Mouse (Mus musculus) limb, embryonic 11.5 days (tissue): ENCODE results near the gene Pfkfb3. TPM values are rescaled to one million over a fixed set of nuclear protein-coding genes. Genes with fewer than 3 reads are reported as not detected.

Experiments used
- ATAC-seq: fragments of 200-750 bp; cut with Nextera tagmentation; 2 replicates; pipeline ENCODE4 v1.8.0; 2017; ENCODE audit warnings: low read depth; ENCODE audit not compliant: insufficient number of reproducible peaks, low FRiP score, low TSS enrichment
- DNase-seq: peaks from one replicate; pipeline ENCODE4 v3.0.0-alpha.2; 2015; ENCODE audit warnings: low spot score
- H3K27ac ChIP-seq: fragments of 300-500 bp; sonication (generic); replicated peaks from 2 replicates; pipeline ENCODE4 v1.5.1; 2014; ENCODE audit warnings: low read depth, mild to moderate bottlenecking, low read length
- H3K27me3 ChIP-seq: fragments of 300-500 bp; sonication (generic); 2 replicates; pipeline ENCODE4 v1.6.1; 2014; ENCODE audit warnings: mild to moderate bottlenecking, low read length, mixed read lengths; ENCODE audit not compliant: control insufficient read depth, insufficient read depth
- H3K36me3 ChIP-seq: fragments of 300-500 bp; sonication (generic); 2 replicates; pipeline ENCODE4 v1.6.1; 2014; ENCODE audit warnings: mild to moderate bottlenecking, low read length, moderate library complexity, mixed read lengths; ENCODE audit not compliant: control insufficient read depth, insufficient read depth
- H3K4me1 ChIP-seq: fragments of 300-500 bp; sonication (generic); 2 replicates; pipeline ENCODE4 v1.6.1; 2014; ENCODE audit warnings: low read length, mixed read lengths; ENCODE audit not compliant: control insufficient read depth, insufficient read depth
- H3K4me2 ChIP-seq: fragments of 300-500 bp; sonication (generic); 2 replicates; pipeline ENCODE4 v1.6.1; 2014; ENCODE audit warnings: low read depth, mild to moderate bottlenecking, moderate library complexity; ENCODE audit not compliant: severe bottlenecking
- H3K4me3 ChIP-seq: fragments of 300-500 bp; sonication (generic); 2 replicates; pipeline ENCODE4 v1.5.1; 2014; ENCODE audit warnings: low read depth, low read length
- H3K9ac ChIP-seq: fragments of 300-500 bp; sonication (generic); 2 replicates; pipeline ENCODE4 v1.6.1; 2014; ENCODE audit warnings: mild to moderate bottlenecking, low read length
- H3K9me3 ChIP-seq: fragments of 300-500 bp; sonication (generic); 2 replicates; pipeline ENCODE4 v1.6.1; 2016; ENCODE audit warnings: low read length; ENCODE audit not compliant: control insufficient read depth
- WGBS: fragments of 180-500 bp; shearing (Covaris S2); extraction: QIAGEN DNeasy Blood & Tissue Kit; methylation state at CpG from one replicate; pipeline ENCODE4 v1.1.7; 2014; 5-methylcytosine and 5-hydroxymethylcytosine counted together
- polyA plus RNA-seq: library from polyadenylated mRNA; unstranded; fragments of >200 nt; fragmentation: Nextera tagmentation; extraction: Ambion mirVana; gene quantifications from 2 replicates; pipeline ENCODE4 v1.2.1, GENCODE M21; 2014

Pfkfb3 gene
- polyA plus RNA-seq, 1 experiment from 2014 or later, result 11.7 TPM

- DNase-seq, result no peak
- Histone ChIP-seq H3K36me3 (no peaks in the 10 kb centered on the region), H3K27me3 (peaks cover 23% of the 10 kb centered on the region), H3K9ac (no peak overlapping the region), H3K4me1 (peaks cover 9% of the 10 kb centered on the region; the same call in 1 of the 2 replicates), H3K27ac (no peak overlapping the region), H3K4me2 (no peak overlapping the region), H3K4me3 (no peak overlapping the region), H3K9me3 (no peaks in the 10 kb centered on the region)
- 78% methylated on average over 3 of the region's 3 CpGs for WGBS
- ATAC-seq, result no peak
Observed at GRCm38 (mm10) chr2:11557244-11557643, 3.4 kb upstream of the Pfkfb3 start.

- no peak overlapping the region for H3K9ac ChIP-seq
- no peaks in the 10 kb centered on the region for H3K36me3 ChIP-seq
- peaks cover 9% of the 10 kb centered on the region; the same call in 1 of the 2 replicates for H3K4me1 ChIP-seq
- no peak overlapping the region for H3K4me3 ChIP-seq
- DNase-seq, result no peak
- peaks cover 24% of the 10 kb centered on the region for H3K27me3 ChIP-seq
- no peak overlapping the region for H3K27ac ChIP-seq
- H3K9me3 ChIP-seq, result no peaks in the 10 kb centered on the region
- no peak for ATAC-seq
- no peak overlapping the region for H3K4me2 ChIP-seq
- WGBS, result 49% methylated on average over 6 of the region's 6 CpGs
Observed at GRCm38 (mm10) chr2:11555316-11555715, 1.4 kb upstream of the Pfkfb3 start.

GRCm38 (mm10) chr2:11552966-11553451 lies 868 bp downstream of the Pfkfb3 start:
- peak overlapping the region; percentile 93 for H3K4me2 ChIP-seq
- H3K27ac ChIP-seq, result no peak overlapping the region
- H3K27me3 ChIP-seq, result peaks cover 24% of the 10 kb centered on the region
- ATAC-seq, result 0 out of 2 replicates have a peak, but pooled peaks have one; percentile 13
- peaks cover 9% of the 10 kb centered on the region; the same call in 1 of the 2 replicates for H3K4me1 ChIP-seq
- no peaks in the 10 kb centered on the region for H3K36me3 ChIP-seq
- H3K9me3 ChIP-seq, result no peaks in the 10 kb centered on the region
- WGBS, result 2% methylated on average over 15 of the region's 15 CpGs
- DNase-seq, result no peak
- H3K4me3 ChIP-seq, result peak overlapping the region; percentile 51
- no peak overlapping the region; the same call in 1 of the 2 replicates for H3K9ac ChIP-seq

- peak overlapping the region; percentile 93; the same call in 1 of the 2 replicates for H3K4me2 ChIP-seq
- peaks cover 24% of the 10 kb centered on the region for H3K27me3 ChIP-seq
- 0 out of 2 replicates have a peak, but pooled peaks have one; percentile 22 for ATAC-seq
- no peak overlapping the region for H3K27ac ChIP-seq
- DNase-seq, result peak; percentile 27
- H3K9me3 ChIP-seq, result no peaks in the 10 kb centered on the region
- peaks cover 9% of the 10 kb centered on the region; the same call in 1 of the 2 replicates for H3K4me1 ChIP-seq
- WGBS, result 3% methylated on average over 9 of the region's 9 CpGs
- no peaks in the 10 kb centered on the region for H3K36me3 ChIP-seq
- no peak overlapping the region for H3K4me3 ChIP-seq
- H3K9ac ChIP-seq, result no peak overlapping the region
Observed at GRCm38 (mm10) chr2:11552297-11552821, 1.5 kb downstream of the Pfkfb3 start.

- peaks cover 24% of the 10 kb centered on the region for H3K27me3 ChIP-seq
- no peak overlapping the region for H3K27ac ChIP-seq
- no peak overlapping the region for H3K4me2 ChIP-seq
- ATAC-seq, result no peak
- H3K4me1 ChIP-seq, result peaks cover 9% of the 10 kb centered on the region; the same call in 1 of the 2 replicates
- no peak overlapping the region for H3K4me3 ChIP-seq
- DNase-seq, result no peak
- WGBS, result 19% methylated on average over 1 of the region's 1 CpGs
- no peaks in the 10 kb centered on the region for H3K36me3 ChIP-seq
- no peaks in the 10 kb centered on the region for H3K9me3 ChIP-seq
- H3K9ac ChIP-seq, result no peak overlapping the region
Observed at GRCm38 (mm10) chr2:11551726-11552125, 2.2 kb downstream of the Pfkfb3 start.

- Histone ChIP-seq H3K27me3 (peaks cover 14% of the 10 kb centered on the region), H3K9ac (no peak overlapping the region), H3K36me3 (no peaks in the 10 kb centered on the region), H3K4me3 (no peak overlapping the region), H3K27ac (no peak overlapping the region), H3K4me1 (peaks cover 9% of the 10 kb centered on the region; the same call in 1 of the 2 replicates), H3K9me3 (no peaks in the 10 kb centered on the region), H3K4me2 (no peak overlapping the region)
- WGBS, result 85% methylated on average over 10 of the region's 10 CpGs
- DNase-seq (no peak), ATAC-seq (no peak)
Observed at GRCm38 (mm10) chr2:11548508-11548907, 5.4 kb downstream of the Pfkfb3 start.

GRCm38 (mm10) chr2:11547609-11548008 lies 6.3 kb downstream of the Pfkfb3 start:
- no peak overlapping the region for H3K27ac ChIP-seq
- ATAC-seq (no peak), DNase-seq (no peak)
- H3K4me1 ChIP-seq, result peaks cover 1% of the 10 kb centered on the region; the same call in 1 of the 2 replicates
- no peaks in the 10 kb centered on the region for H3K36me3 ChIP-seq
- no peak overlapping the region for H3K4me3 ChIP-seq
- no peak overlapping the region for H3K9ac ChIP-seq
- H3K9me3 ChIP-seq, result no peaks in the 10 kb centered on the region
- 61% methylated on average over 2 of the region's 2 CpGs for WGBS
- H3K27me3 ChIP-seq, result peaks cover 5% of the 10 kb centered on the region
- H3K4me2 ChIP-seq, result no peak overlapping the region

GRCm38 (mm10) chr2:11546091-11546490 lies 7.8 kb downstream of the Pfkfb3 start:
- Histone ChIP-seq H3K4me1 (no peaks in the 10 kb centered on the region), H3K4me3 (no peak overlapping the region), H3K9me3 (no peaks in the 10 kb centered on the region), H3K4me2 (no peak overlapping the region), H3K27me3 (no peaks in the 10 kb centered on the region), H3K27ac (no peak overlapping the region), H3K9ac (no peak overlapping the region), H3K36me3 (no peaks in the 10 kb centered on the region)
- ATAC-seq, result no peak
- no peak for DNase-seq
- 83% methylated on average over 8 of the region's 8 CpGs for WGBS
